Mouse (Mus musculus) adrenal gland, postnatal 14 days (tissue): ENCODE results near the gene Rer1. TPM values are rescaled to one million over a fixed set of nuclear protein-coding genes. Genes with fewer than 3 reads are reported as not detected.

Experiments used
- DNase-seq: peaks from one replicate; pipeline ENCODE4 v3.0.0; 2021; ENCODE audit warnings: mixed read lengths
- total RNA-seq: library from RNA; stranded (reverse); gene quantifications from 2 replicates; pipeline ENCODE4 v1.2.3, GENCODE M21; 2021

Gene Rer1
- total RNA-seq, 1 experiment from 2014 or later, result 97.7 TPM

DNA sequence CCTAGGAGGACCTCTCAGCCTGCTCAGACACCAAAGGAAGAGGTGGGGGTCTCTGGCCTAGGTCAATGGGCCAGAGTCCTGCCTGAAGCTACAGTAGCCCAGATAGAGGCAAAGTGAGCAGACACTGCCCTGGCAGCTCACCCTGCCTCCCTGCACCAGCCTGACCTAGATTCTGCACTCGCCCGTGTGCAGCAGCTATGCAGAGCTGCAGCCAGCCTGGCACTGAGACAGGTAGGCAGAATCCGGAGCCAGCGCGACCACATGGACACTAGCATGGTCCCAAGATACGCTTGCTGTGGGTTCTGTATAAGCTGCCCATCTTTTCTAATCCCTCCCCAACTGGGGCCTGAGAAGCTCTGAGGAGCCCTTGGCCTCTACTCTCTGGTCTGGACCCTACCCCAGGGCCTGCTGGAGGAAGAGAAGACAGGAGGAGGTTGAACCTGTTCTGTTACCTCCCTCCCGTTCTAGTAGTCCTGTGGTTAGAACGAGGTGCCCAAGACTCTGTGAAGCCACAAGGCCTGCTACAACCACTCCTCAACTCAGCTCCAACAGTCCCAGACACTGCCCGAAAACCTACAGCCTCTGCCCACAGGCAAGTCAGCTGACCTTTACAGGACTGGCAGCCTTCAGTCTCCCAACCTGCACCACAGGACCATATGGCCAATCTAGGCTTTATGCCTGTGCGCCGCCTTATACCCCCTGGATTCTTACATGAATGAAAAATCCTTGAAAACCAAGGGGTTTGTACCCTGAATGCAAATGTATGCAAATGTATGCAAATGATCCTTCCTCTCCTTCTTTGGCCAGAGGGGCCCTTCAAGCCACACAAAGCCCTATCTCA lies 61.8 kb downstream of the Rer1 start:
- no peak for DNase-seq

Other genes starting within 250 kb of the Rer1 start
- gene Ttc34, start 248.9 kb downstream of the Rer1 start, total RNA-seq, result 0.15 and 0.19 TPM in 2 replicates
- gene Mmel1, start 216.8 kb downstream of the Rer1 start, total RNA-seq, result 0.68 and 1.6 TPM in 2 replicates
- gene Fam213b, start 187.2 kb downstream of the Rer1 start, total RNA-seq, result 51.9 and 52.6 TPM in 2 replicates
- 8.3 and 10.6 TPM in 2 replicates for gene Tnfrsf14, start 157.8 kb downstream of the Rer1 start, total RNA-seq
- not detected in 2 replicates for gene Hes5, start 125.5 kb downstream of the Rer1 start, total RNA-seq
- 27.9 and 30.2 TPM in 2 replicates for gene Pank4, start 122.3 kb downstream of the Rer1 start, total RNA-seq
- gene Plch2, start 29.6 kb downstream of the Rer1 start, total RNA-seq, result 0.33 and 0.83 TPM in 2 replicates
- gene Pex10, start 19.4 kb downstream of the Rer1 start, total RNA-seq, result 23.7 and 24.2 TPM in 2 replicates
- gene Morn1, start 195 bp upstream of the Rer1 start, total RNA-seq, result 7.3 and 8.3 TPM in 2 replicates
- 66.2 and 70.1 TPM in 2 replicates for gene Ski, start 136.2 kb upstream of the Rer1 start, total RNA-seq
- 39.4 and 43.1 TPM in 2 replicates for gene Faap20, start 163.4 kb upstream of the Rer1 start, total RNA-seq